Mouse (Mus musculus): ENCODE data around the gene Zfp874a.
"Not testable (repeated sequence)": the region's sequence is repeated elsewhere in the genome, so short reads cannot be mapped to it uniquely, and the experiment has no call there.

The Zfp874a gene

GRCm38 (mm10) chr13:67376255-67376654, 75.2 kb downstream of the Zfp874a start:
- DNase-seq (ENCODE audit: low spot score): not testable (repeated sequence)

- DNase-seq (ENCODE audit: low spot score): peak; percentile 70
Observed at GRCm38 (mm10) chr13:67375050-67375911, 76.1 kb downstream of the Zfp874a start, which contains the start of the genes Gm28041 and Zfp456. Gene Gm28041, minus strand, starts transcription at chr13:67375733. Gene Zfp456, minus strand, starts transcription at chr13:67375810.
